Mouse (Mus musculus) right cerebral cortex, postnatal 14 days (tissue): ENCODE measurements around the gene Bach2.

ENCODE experiments used
- DNase-seq: peaks from one replicate; pipeline ENCODE4 v3.0.0; 2022

The Bach2 gene

GRCm38 (mm10) chr4:32508996-32509395 is 270.4 kb downstream of the Bach2 start:
- DNase-seq = no peak

GRCm38 (mm10) chr4:32509832-32510612 is 271.4 kb downstream of the Bach2 start:
- no peak for DNase-seq

GRCm38 (mm10) chr4:32510940-32511339 is 272.3 kb downstream of the Bach2 start:
- no peak for DNase-seq

- DNase-seq = no peak
These were observed 277.5 kb downstream of the Bach2 start for GRCm38 (mm10) chr4:32516126-32516525.

GRCm38 (mm10) chr4:32518842-32519578 is 280.4 kb downstream of the Bach2 start:
- DNase-seq = no peak

- no peak for DNase-seq
These were observed 282.2 kb downstream of the Bach2 start for GRCm38 (mm10) chr4:32520628-32521360.

GRCm38 (mm10) chr4:32521361-32521740 is 282.7 kb downstream of the Bach2 start:
- no peak for DNase-seq

GRCm38 (mm10) chr4:32522013-32522412 is 283.4 kb downstream of the Bach2 start:
- DNase-seq = no peak

- DNase-seq = no peak
These were observed 285.7 kb downstream of the Bach2 start for GRCm38 (mm10) chr4:32524282-32524681.

GRCm38 (mm10) chr4:32525000-32525399 is 286.4 kb downstream of the Bach2 start:
- DNase-seq = no peak

- DNase-seq = no peak
These were observed 287.7 kb downstream of the Bach2 start for GRCm38 (mm10) chr4:32526228-32526836.

GRCm38 (mm10) chr4:32529443-32529995 is 290.9 kb downstream of the Bach2 start:
- DNase-seq = no peak

- DNase-seq = no peak
These were observed 291.9 kb downstream of the Bach2 start for GRCm38 (mm10) chr4:32530421-32530920.

GRCm38 (mm10) chr4:32530921-32531846 is 292.6 kb downstream of the Bach2 start:
- DNase-seq = no peak

GRCm38 (mm10) chr4:32532079-32532478 is 293.5 kb downstream of the Bach2 start:
- DNase-seq = no peak

- DNase-seq = no peak
These were observed 295.1 kb downstream of the Bach2 start for GRCm38 (mm10) chr4:32533735-32534134.

- DNase-seq = no peak
These were observed 297.0 kb downstream of the Bach2 start for GRCm38 (mm10) chr4:32535626-32536025.

GRCm38 (mm10) chr4:32536870-32537508 is 298.4 kb downstream of the Bach2 start:
- no peak for DNase-seq

- peak; percentile 71 for DNase-seq
These were observed 299.5 kb downstream of the Bach2 start for GRCm38 (mm10) chr4:32538088-32538487.

- no peak for DNase-seq
These were observed 299.9 kb downstream of the Bach2 start for GRCm38 (mm10) chr4:32538488-32538887.

- DNase-seq = no peak
These were observed 300.4 kb downstream of the Bach2 start for GRCm38 (mm10) chr4:32538987-32539386.
